Mouse (Mus musculus): ENCODE measurements around the gene Rcor1. TPM values are rescaled to one million over a fixed set of nuclear protein-coding genes. Genes with fewer than 3 reads are reported as not detected.

The Rcor1 gene
- polyA plus RNA-seq, 1 experiment from 2014 or later: 3.6 TPM

DNA sequence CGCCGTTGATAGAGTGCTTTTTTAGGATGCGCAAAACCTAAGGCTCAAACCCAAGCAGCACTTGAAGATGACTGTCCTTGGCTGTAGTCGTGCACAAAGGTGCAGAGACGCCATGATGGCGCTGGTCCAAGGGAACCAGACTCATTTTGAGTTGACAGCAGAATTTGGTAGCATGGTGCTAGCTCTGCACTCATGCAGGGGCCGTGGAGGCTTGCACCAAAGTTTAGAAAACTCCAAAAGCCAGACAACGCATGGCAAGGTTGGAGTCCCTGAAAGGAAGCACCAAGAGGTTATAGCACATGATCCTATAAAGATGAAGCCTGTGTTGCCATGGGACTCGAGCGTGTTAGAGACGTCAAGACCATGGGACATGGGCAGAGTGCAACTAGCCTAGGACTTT is 21.1 kb upstream of the Rcor1 start:
- WGBS (ENCODE audit: insufficient replicate concordance): 89% methylated on average over 11 of the region's 11 CpGs
- TF ChIP-seq CTCF (IDR thresholded peaks at IDR 0.05; ENCODE audit: low read depth) (no peak), EP300 (IDR thresholded peaks at IDR 0.05; ENCODE audit: low read depth) (no peak)

DNA sequence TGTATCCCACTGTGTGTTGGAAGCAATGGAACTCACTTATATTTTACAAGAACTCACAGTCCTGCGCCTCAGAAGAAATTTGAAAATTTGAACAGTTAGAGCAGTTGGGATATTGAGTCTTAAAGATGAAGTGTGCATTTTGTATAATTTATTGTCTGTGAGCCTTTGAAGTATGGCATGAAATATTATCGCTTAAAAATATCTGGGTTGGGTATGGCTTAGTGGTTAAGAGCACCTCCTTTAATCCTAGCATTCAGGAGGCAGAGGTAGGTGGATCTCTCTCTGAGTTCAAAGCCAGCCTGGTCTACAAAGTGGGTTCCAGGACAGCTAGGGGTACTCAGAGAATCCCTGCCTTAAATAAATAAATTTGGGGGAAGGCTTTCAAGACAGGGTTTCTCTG is 20.1 kb upstream of the Rcor1 start:
- TF ChIP-seq CTCF (IDR thresholded peaks at IDR 0.05; ENCODE audit: low read depth) (no peak), EP300 (IDR thresholded peaks at IDR 0.05; ENCODE audit: low read depth) (no peak)
- Histone ChIP-seq H3K36me3 (replicated peaks; ENCODE audit: insufficient read depth, low read length) (no peaks in the 10 kb centered on the region), H3K4me1 (ENCODE audit: insufficient read depth) (no peaks in the 10 kb centered on the region), H3K9ac (replicated peaks) (no peak overlapping the region), H3K4me3 (ENCODE audit: low read depth, low read length) (no peak overlapping the region), H3K27me3 (ENCODE audit: insufficient read depth, low read length) (no peaks in the 10 kb centered on the region), H3K9me3 (ENCODE audit: low read length) (no peaks in the 10 kb centered on the region), H3K27ac (ENCODE audit: low read depth) (no peak overlapping the region), H3K4me2 (ENCODE audit: low read depth, low read length) (no peak overlapping the region)
- ATAC-seq (no peak), DNase-seq (no peak)
- WGBS (ENCODE audit: insufficient replicate concordance): 89% methylated on average over 2 of the region's 2 CpGs

More for the DNA sequence above, 21.1 kb upstream of the Rcor1 start:
- H3K36me3 ChIP-seq (replicated peaks; ENCODE audit: insufficient read depth, low read length): no peaks in the 10 kb centered on the region
- no peak overlapping the region for H3K27ac ChIP-seq (ENCODE audit: low read depth)
- no peaks in the 10 kb centered on the region for H3K27me3 ChIP-seq (ENCODE audit: insufficient read depth, low read length)
- DNase-seq (no peak), ATAC-seq (no peak)
- no peak overlapping the region for H3K4me3 ChIP-seq (ENCODE audit: low read depth, low read length)
- no peaks in the 10 kb centered on the region for H3K9me3 ChIP-seq (ENCODE audit: low read length)
- no peak overlapping the region for H3K9ac ChIP-seq (replicated peaks)
- no peaks in the 10 kb centered on the region for H3K4me1 ChIP-seq (ENCODE audit: insufficient read depth)
- H3K4me2 ChIP-seq (ENCODE audit: low read depth, low read length): no peak overlapping the region

DNA sequence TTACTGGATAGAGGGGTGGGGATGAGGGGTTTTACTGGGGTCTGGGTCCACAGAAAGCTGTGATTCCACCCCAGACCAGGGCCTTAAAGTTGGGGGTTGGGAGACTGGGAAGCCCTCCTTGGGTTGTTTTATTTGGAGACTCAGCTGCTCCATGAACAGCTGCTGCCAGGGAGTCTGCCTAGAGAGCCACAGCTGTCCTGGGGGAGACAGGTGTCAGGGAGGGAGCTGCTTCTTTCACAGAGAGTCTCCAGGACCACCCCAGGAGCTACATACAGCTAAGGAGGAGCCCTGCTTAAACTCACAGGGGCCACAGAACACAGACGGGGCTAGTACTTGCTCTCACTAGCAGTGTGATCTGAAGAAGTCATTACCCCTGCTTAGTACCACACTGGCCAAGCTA is 18.0 kb upstream of the Rcor1 start:
- Histone ChIP-seq H3K27ac (ENCODE audit: low read depth) (no peak overlapping the region), H3K4me3 (ENCODE audit: low read depth, low read length) (no peak overlapping the region), H3K27me3 (ENCODE audit: insufficient read depth, low read length) (no peaks in the 10 kb centered on the region), H3K9ac (replicated peaks) (no peak overlapping the region), H3K9me3 (ENCODE audit: low read length) (no peaks in the 10 kb centered on the region), H3K36me3 (replicated peaks; ENCODE audit: insufficient read depth, low read length) (no peaks in the 10 kb centered on the region), H3K4me1 (ENCODE audit: insufficient read depth) (no peaks in the 10 kb centered on the region), H3K4me2 (ENCODE audit: low read depth, low read length) (no peak overlapping the region)
- TF ChIP-seq EP300 (IDR thresholded peaks at IDR 0.05; ENCODE audit: low read depth): no peak
- no peak for TF ChIP-seq CTCF (IDR thresholded peaks at IDR 0.05; ENCODE audit: low read depth)
- DNase-seq (no peak), ATAC-seq (no peak)
- WGBS (ENCODE audit: insufficient replicate concordance): 48% methylated on average over 1 of the region's 1 CpGs

DNA sequence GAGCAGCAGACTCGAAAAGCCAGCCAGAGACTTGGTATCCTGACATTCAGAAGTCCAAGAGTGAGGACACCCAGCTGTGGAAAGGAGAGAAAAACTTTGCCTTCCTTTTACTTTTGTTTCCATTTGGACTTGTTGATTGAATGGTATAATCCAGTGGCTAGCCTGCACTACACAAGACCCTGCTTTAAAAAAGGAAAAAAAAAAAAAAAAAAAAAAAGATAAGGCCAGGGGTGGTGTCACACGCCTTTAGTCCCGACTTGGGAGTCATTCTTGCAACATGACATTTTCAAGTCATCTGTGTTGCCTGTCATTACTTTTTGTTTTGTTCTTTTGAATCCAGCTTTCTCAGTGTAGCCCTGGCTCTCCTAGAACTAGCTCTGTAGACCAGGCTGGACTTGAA is 17.6 kb upstream of the Rcor1 start:
- no peaks in the 10 kb centered on the region for H3K27me3 ChIP-seq (ENCODE audit: insufficient read depth, low read length)
- no peak overlapping the region for H3K4me2 ChIP-seq (ENCODE audit: low read depth, low read length)
- H3K27ac ChIP-seq (ENCODE audit: low read depth): no peak overlapping the region
- no peaks in the 10 kb centered on the region for H3K9me3 ChIP-seq (ENCODE audit: low read length)
- TF ChIP-seq EP300 (IDR thresholded peaks at IDR 0.05; ENCODE audit: low read depth) (no peak), CTCF (IDR thresholded peaks at IDR 0.05; ENCODE audit: low read depth) (no peak)
- WGBS (ENCODE audit: insufficient replicate concordance): 58% methylated on average over 3 of the region's 3 CpGs
- no peaks in the 10 kb centered on the region for H3K4me1 ChIP-seq (ENCODE audit: insufficient read depth)
- ATAC-seq (no peak), DNase-seq (no peak)
- H3K9ac ChIP-seq (replicated peaks): no peak overlapping the region
- no peaks in the 10 kb centered on the region for H3K36me3 ChIP-seq (replicated peaks; ENCODE audit: insufficient read depth, low read length)
- H3K4me3 ChIP-seq (ENCODE audit: low read depth, low read length): no peak overlapping the region

DNA sequence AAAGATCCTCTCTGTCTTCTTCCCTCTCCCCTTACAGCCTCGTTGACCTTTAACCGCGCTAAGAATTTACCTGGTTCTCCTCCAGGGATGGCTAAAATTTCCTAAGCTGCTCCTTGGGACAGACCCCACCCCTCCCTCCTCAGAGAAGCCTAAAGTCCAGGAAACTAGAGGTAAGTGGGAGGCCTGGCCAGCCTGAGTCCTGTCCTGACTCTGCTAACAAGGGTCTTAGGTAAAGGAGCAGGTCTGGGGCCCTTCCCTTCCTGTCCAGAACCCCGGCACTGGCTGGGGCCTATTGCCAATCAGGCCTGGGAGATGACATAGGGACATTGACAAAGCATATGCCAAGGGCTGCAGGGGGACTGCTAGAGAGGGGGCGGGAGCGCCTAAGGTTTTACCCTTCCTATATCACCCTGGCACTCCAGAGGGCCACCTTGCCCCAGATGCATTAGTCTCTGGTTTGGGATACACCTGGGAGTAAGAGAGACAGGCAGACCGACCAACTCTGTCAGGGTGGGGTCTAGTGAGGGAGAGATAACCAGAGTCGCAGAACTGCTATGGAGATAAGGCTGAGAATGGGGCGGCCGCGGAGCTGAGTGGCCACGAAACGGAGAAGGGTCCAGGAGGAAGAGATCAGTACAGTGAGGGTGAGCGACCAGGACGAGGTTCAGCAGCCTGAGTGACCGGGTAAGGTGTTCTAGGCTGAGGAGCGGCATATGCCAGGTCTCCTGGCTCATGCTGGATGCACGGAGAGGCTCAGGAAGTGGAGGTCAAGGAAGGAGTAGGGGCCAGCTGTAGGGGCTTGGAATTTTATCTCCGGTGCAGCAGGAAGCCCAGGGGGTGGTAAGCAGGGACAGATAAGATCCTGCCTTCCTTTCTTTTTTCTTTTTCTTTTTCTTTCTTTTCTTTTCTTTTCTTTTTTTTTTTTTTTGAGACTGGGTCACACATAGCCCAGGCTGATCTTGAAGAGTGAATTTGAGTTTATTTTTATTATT is 10.7 kb upstream of the Rcor1 start:
- H3K9me3 ChIP-seq (ENCODE audit: low read length): no peaks in the 10 kb centered on the region
- H3K27ac ChIP-seq (ENCODE audit: low read depth): 0 out of 2 replicates have a peak overlapping the region, but pooled peaks have one; percentile 2
- H3K4me3 ChIP-seq (ENCODE audit: low read depth, low read length): peak overlapping the region; percentile 37
- peak; percentile 46 for DNase-seq
- no peak for TF ChIP-seq CTCF (IDR thresholded peaks at IDR 0.05; ENCODE audit: low read depth)
- TF ChIP-seq EP300 (IDR thresholded peaks at IDR 0.05; ENCODE audit: low read depth): no peak
- peak; percentile 80 for ATAC-seq
- H3K36me3 ChIP-seq (replicated peaks; ENCODE audit: insufficient read depth, low read length): no peaks in the 10 kb centered on the region
- H3K4me2 ChIP-seq (ENCODE audit: low read depth, low read length): peak overlapping the region; percentile 64
- H3K9ac ChIP-seq (replicated peaks): 0 out of 2 replicates have a peak overlapping the region, but pooled peaks have one; percentile 12
- no peaks in the 10 kb centered on the region for H3K27me3 ChIP-seq (ENCODE audit: insufficient read depth, low read length)
- WGBS (ENCODE audit: insufficient replicate concordance): 36% methylated on average over 19 of the region's 19 CpGs
- H3K4me1 ChIP-seq (ENCODE audit: insufficient read depth): peaks cover 6% of the 10 kb centered on the region; the same call in 1 of the 2 replicates

DNA sequence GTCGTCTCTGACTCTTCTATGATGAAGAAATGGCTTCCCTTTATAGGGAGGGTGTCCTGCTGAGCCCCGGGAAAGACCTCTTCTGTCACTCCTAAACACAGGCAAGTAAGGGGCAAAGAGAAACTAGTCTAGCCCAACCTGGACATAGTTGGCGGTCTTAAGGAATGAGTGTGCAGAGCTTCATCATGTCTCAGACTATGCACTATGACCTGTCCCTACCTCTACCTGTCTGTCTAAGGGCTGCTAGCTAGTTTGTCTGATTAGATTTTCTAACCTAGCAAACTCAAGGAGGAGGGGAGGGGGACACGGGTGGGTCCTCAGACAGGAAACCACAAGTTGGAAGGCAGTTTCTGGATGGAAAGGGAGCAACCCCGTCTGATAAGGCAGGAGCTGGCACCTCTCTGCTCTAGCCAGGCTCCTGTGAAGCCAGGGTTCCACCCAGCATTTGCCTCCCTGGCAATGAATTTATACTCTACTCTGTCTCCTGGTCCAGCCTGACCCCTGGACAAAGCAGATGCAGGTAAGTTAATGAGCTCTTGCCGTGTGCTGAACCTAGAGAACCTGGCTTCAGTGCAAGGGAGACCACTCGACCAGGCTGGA is 9.8 kb upstream of the Rcor1 start:
- DNase-seq: no peak
- peak overlapping the region; percentile 12; the same call in 1 of the 2 replicates for H3K9ac ChIP-seq (replicated peaks)
- 44% methylated on average over 7 of the region's 7 CpGs for WGBS (ENCODE audit: insufficient replicate concordance)
- peak overlapping the region; percentile 64 for H3K4me2 ChIP-seq (ENCODE audit: low read depth, low read length)
- no peaks in the 10 kb centered on the region for H3K36me3 ChIP-seq (replicated peaks; ENCODE audit: insufficient read depth, low read length)
- ATAC-seq: 0 out of 2 replicates have a peak, but pooled peaks have one; percentile 28
- no peaks in the 10 kb centered on the region for H3K27me3 ChIP-seq (ENCODE audit: insufficient read depth, low read length)
- H3K4me1 ChIP-seq (ENCODE audit: insufficient read depth): peaks cover 6% of the 10 kb centered on the region; the same call in 1 of the 2 replicates
- TF ChIP-seq EP300 (IDR thresholded peaks at IDR 0.05; ENCODE audit: low read depth): no peak
- no peak for TF ChIP-seq CTCF (IDR thresholded peaks at IDR 0.05; ENCODE audit: low read depth)
- no peaks in the 10 kb centered on the region for H3K9me3 ChIP-seq (ENCODE audit: low read length)
- peak overlapping the region; percentile 37 for H3K4me3 ChIP-seq (ENCODE audit: low read depth, low read length)
- H3K27ac ChIP-seq (ENCODE audit: low read depth): 0 out of 2 replicates have a peak overlapping the region, but pooled peaks have one; percentile 2

All from liver, postnatal 0 days (tissue).